Mouse (Mus musculus) CH12.LX (cell line): ENCODE data around the gene Apeh. TPM values are rescaled to one million over a fixed set of nuclear protein-coding genes. Genes with fewer than 3 reads are reported as not detected.

Experiments
- DNase-seq: peaks from one replicate; pipeline ENCODE4 v3.0.0-alpha.2; 2013; ENCODE audit errors: extremely low read depth
- H3K27ac ChIP-seq: 2 replicates; pipeline ENCODE4 v1.5.1; 2012; ENCODE audit warnings: low read depth, mild to moderate bottlenecking, control low read depth, moderate library complexity; ENCODE audit not compliant: insufficient read depth
- H3K27me3 ChIP-seq: replicated peaks from 2 replicates; pipeline ENCODE3; 2012; ENCODE audit warnings: inconsistent platforms
- H3K36me3 ChIP-seq, 2 experiments: replicated peaks in 1 of 2; 2 replicates each; pipeline versions ENCODE3 to v1.6.1; 2012; ENCODE audit warnings: inconsistent platforms in 1 of 2, low read length in 1 of 2, mild to moderate bottlenecking in 1 of 2, mixed read lengths in 1 of 2, moderate library complexity in 1 of 2; ENCODE audit not compliant: control insufficient read depth in 1 of 2, insufficient read depth in 1 of 2
- H3K4me1 ChIP-seq, 2 experiments: 2 replicates each; pipeline ENCODE4 v1.6.1; 2012; ENCODE audit warnings: inconsistent platforms in 1 of 2, moderate library complexity in 1 of 2; ENCODE audit not compliant: insufficient read depth in 2 of 2, control insufficient read depth in 1 of 2
- H3K4me2 ChIP-seq: 2 replicates; pipeline ENCODE4 v1.6.1; 2012; ENCODE audit warnings: low read depth, mild to moderate bottlenecking, control low read depth; ENCODE audit not compliant: poor library complexity, insufficient read depth, severe bottlenecking
- H3K4me3 ChIP-seq, 3 experiments: fragments of 150-350 bp in 1 of 3; sonication (generic) in 1 of 3; replicated peaks in 1 of 3; 2 replicates each; pipeline versions ENCODE3 to v1.5.1; 2011 to 2012; ENCODE audit warnings: low read depth in 2 of 3, low read length in 2 of 3, mild to moderate bottlenecking in 2 of 3, moderate library complexity in 2 of 3, control low read depth in 1 of 3, improper control_type of control experiment in 1 of 3, inconsistent platforms in 1 of 3, mixed read lengths in 1 of 3; ENCODE audit not compliant: poor library complexity in 1 of 3
- H3K79me2 ChIP-seq: replicated peaks from 2 replicates; pipeline ENCODE4 v1.6.1; 2012; ENCODE audit warnings: mild to moderate bottlenecking, moderate library complexity; ENCODE audit not compliant: control insufficient read depth, poor library complexity, insufficient read depth, severe bottlenecking; ENCODE audit errors: extremely low read depth
- H3K9ac ChIP-seq: 2 replicates; pipeline ENCODE4 v1.6.1; 2012; ENCODE audit warnings: low read depth, mild to moderate bottlenecking, control low read depth, moderate library complexity; ENCODE audit not compliant: insufficient read depth
- H3K9me3 ChIP-seq: replicated peaks from 2 replicates; pipeline ENCODE3; 2012; ENCODE audit warnings: low read length, inconsistent platforms, mixed read lengths
- BHLHE40 ChIP-seq: IDR thresholded peaks from 2 replicates; pipeline ENCODE4 v1.6.1; 2011; ENCODE audit warnings: mild to moderate bottlenecking, low read depth, low read length, improper control_type of control experiment
- CHD2 ChIP-seq: IDR thresholded peaks from 2 replicates; pipeline ENCODE4 v1.6.1; 2011; ENCODE audit warnings: low read length, improper control_type of control experiment
- ELF1 ChIP-seq: IDR thresholded peaks from 2 replicates; pipeline ENCODE4 v1.6.1; 2014; ENCODE audit warnings: low read depth, mild to moderate bottlenecking, inconsistent platforms, low read length, improper control_type of control experiment
- EP300 ChIP-seq: IDR thresholded peaks from 2 replicates; pipeline ENCODE4 v1.6.1; 2011; ENCODE audit warnings: low read length, improper control_type of control experiment
- HCFC1 ChIP-seq: IDR thresholded peaks from 2 replicates; pipeline ENCODE4 v1.6.1; 2012; ENCODE audit warnings: low read depth, mild to moderate bottlenecking, inconsistent platforms, low read length, improper control_type of control experiment
- KAT2A ChIP-seq: IDR thresholded peaks from 2 replicates; pipeline ENCODE4 v1.6.1; 2012; ENCODE audit warnings: low read length, improper control_type of control experiment, inconsistent platforms; ENCODE audit not compliant: insufficient replicate concordance
- MAFK ChIP-seq: IDR thresholded peaks from 2 replicates; pipeline ENCODE4 v1.6.1; 2011; ENCODE audit warnings: low read length, improper control_type of control experiment; ENCODE audit not compliant: insufficient replicate concordance
- MAZ ChIP-seq: IDR thresholded peaks from 2 replicates; pipeline ENCODE4 v1.6.1; 2012; ENCODE audit warnings: low read depth, mild to moderate bottlenecking, inconsistent platforms, low read length, improper control_type of control experiment, moderate library complexity
- MYC ChIP-seq: IDR thresholded peaks from 2 replicates; pipeline ENCODE4 v1.6.1; 2011; ENCODE audit warnings: low read depth, mild to moderate bottlenecking, improper control_type of control experiment, low read length
- NELFE ChIP-seq: IDR thresholded peaks from 2 replicates; pipeline ENCODE4 v1.6.1; 2011; ENCODE audit warnings: low read depth, low read length, improper control_type of control experiment
- NRF1 ChIP-seq: IDR thresholded peaks from 2 replicates; pipeline ENCODE4 v1.6.1; 2014; ENCODE audit warnings: low read depth, mild to moderate bottlenecking, inconsistent platforms, low read length, improper control_type of control experiment, moderate library complexity
- PAX5 ChIP-seq: IDR thresholded peaks from 2 replicates; pipeline ENCODE4 v1.6.1; 2012; ENCODE audit warnings: low read length, inconsistent platforms, mixed read lengths
- POLR2A ChIP-seq: IDR thresholded peaks from 2 replicates; pipeline ENCODE4 v1.6.1; 2011; ENCODE audit warnings: low read depth, mild to moderate bottlenecking, improper control_type of control experiment, low read length
- SIN3A ChIP-seq: IDR thresholded peaks from 2 replicates; pipeline ENCODE4 v1.6.1; 2012; ENCODE audit warnings: low read length, improper control_type of control experiment, inconsistent platforms
- SMC3 ChIP-seq: IDR thresholded peaks from 2 replicates; pipeline ENCODE4 v1.6.1; 2011; ENCODE audit warnings: low read depth, low read length, improper control_type of control experiment
- UBTF ChIP-seq: IDR thresholded peaks from 2 replicates; pipeline ENCODE4 v1.6.1; 2012; ENCODE audit warnings: low read depth, mild to moderate bottlenecking, inconsistent platforms, low read length, improper control_type of control experiment, moderate library complexity
- USF2 ChIP-seq: conservative IDR thresholded peaks from 2 replicates; pipeline ENCODE4 v1.6.1; 2011; ENCODE audit warnings: low read depth, low read length, improper control_type of control experiment
- ZC3H11A ChIP-seq: IDR thresholded peaks from 2 replicates; pipeline ENCODE4 v1.6.1; 2012; ENCODE audit warnings: low read depth, mild to moderate bottlenecking, inconsistent platforms, low read length, improper control_type of control experiment
- ZKSCAN1 ChIP-seq: IDR thresholded peaks from 2 replicates; pipeline ENCODE4 v1.6.1; 2012; ENCODE audit warnings: low read depth, inconsistent platforms, low read length, improper control_type of control experiment, borderline replicate concordance
- ZMIZ1 ChIP-seq: IDR thresholded peaks from 2 replicates; pipeline ENCODE4 v1.6.1; 2012; ENCODE audit warnings: low read depth, mild to moderate bottlenecking, inconsistent platforms, low read length, improper control_type of control experiment
- ZNF384 ChIP-seq: IDR thresholded peaks from 2 replicates; pipeline ENCODE4 v1.6.1; 2012; ENCODE audit warnings: low read depth, low read length, improper control_type of control experiment, inconsistent platforms
- dilution Hi-C: fragments of 300-500 bp; cut with MboI; formaldehyde crosslinking; loops from 2 replicates; pipeline ENCODE4 v1.14.3; 2020; ENCODE audit warnings: low sequenced_read_pairs; ENCODE audit not compliant: extremely low pct_unique_long_range_greater_than_20kb, extremely low pct_ligation_motif_present
- in situ Hi-C: fragments of 300-500 bp; cut with MboI; formaldehyde crosslinking; loops from 3 replicates; pipeline ENCODE4 v1.14.3; 2019; ENCODE audit warnings: low sequenced_read_pairs, low pct_ligation_motif_present, low pct_unique_long_range_greater_than_20kb, mixed read lengths
- polyA plus RNA-seq: library from polyadenylated mRNA; unstranded; fragments of >175 nt; gene quantifications from 2 replicates; pipeline ENCODE4 v1.2.1, GENCODE M21; 2012; ENCODE audit warnings: low read depth; ENCODE audit not compliant: insufficient read length
- total RNA-seq, 2 experiments: library from RNA; depleted of rRNA; stranded (reverse); fragments of 300-350 nt in 1 of 2; fragments of >200 nt in 1 of 2; gene quantifications; 2 replicates each; pipeline ENCODE4 v1.2.3; 2012 to 2014

Gene Apeh
- total and polyA plus RNA-seq, 3 experiments: 36.2 to 69.5 (median 53.2) TPM

DNA sequence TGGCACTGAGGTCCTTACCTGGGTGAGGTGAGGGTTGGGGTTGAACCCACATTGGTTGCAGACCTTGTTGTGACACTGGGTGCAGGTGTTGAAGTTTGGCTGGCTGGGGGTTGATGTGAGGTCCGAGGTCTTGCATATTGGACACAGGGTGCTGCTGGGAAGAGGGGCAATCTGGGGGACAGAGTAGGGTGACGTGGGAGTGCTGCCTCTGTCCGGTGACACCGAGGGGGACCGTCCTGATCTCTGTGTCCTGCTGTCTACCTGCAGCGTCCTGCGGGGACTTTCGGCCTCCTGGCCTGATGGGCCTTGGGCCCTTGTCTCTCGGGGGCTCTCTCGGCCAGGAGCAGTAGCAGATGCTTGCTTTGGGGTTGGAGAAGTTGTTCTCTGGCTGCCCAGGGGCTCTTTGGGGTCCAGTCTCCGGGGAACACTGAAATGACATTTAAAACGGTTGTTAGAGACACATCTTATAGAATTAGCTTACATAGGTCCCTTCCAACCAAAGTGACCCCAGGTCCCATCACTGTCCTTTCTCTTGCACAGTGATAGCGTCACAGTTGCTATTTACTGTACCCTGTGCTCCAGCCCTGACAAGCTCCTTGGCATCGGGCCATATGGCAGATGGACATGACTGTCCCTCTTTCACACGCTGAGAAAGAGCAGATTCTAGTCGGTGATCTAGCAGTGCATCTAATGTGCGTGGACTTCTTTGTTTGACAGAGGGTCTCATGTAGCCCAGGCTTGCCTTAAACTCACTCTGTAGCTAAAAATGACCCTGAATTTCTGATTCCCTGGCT is 45.0 kb upstream of the Apeh start:
- H3K9me3 ChIP-seq: peaks cover 6% of the 10 kb centered on the region
- no peaks in the 10 kb centered on the region for H3K79me2 ChIP-seq
- H3K4me3 ChIP-seq: no peak overlapping the region
- no peaks in the 10 kb centered on the region for H3K36me3 ChIP-seq
- dilution Hi-C loops: no loop called here
- no peak overlapping the region for H3K9ac ChIP-seq
- H3K27me3 ChIP-seq: peaks cover 28% of the 10 kb centered on the region
- H3K4me1 ChIP-seq: no peaks in the 10 kb centered on the region
- no peak for TF ChIP-seq BHLHE40
- TF ChIP-seq PAX5: no peak
- no peak for TF ChIP-seq ZC3H11A
- TF ChIP-seq MAZ: no peak
- TF ChIP-seq MAFK: no peak
- TF ChIP-seq EP300: no peak
- no peak for TF ChIP-seq ELF1
- TF ChIP-seq USF2: no peak
- TF ChIP-seq UBTF: no peak
- no peak for TF ChIP-seq MYC
- no peak for TF ChIP-seq ZMIZ1
- no peak for TF ChIP-seq SMC3
- no peak for TF ChIP-seq SIN3A
- TF ChIP-seq KAT2A: no peak
- no peak for TF ChIP-seq NRF1
- no peak for TF ChIP-seq CHD2
- TF ChIP-seq POLR2A: no peak
- TF ChIP-seq ZKSCAN1: no peak
- TF ChIP-seq ZNF384: no peak
- DNase-seq: no peak
- no peak overlapping the region for H3K4me2 ChIP-seq
- in situ Hi-C loops: no loop called here
- no peak overlapping the region for H3K27ac ChIP-seq

DNA sequence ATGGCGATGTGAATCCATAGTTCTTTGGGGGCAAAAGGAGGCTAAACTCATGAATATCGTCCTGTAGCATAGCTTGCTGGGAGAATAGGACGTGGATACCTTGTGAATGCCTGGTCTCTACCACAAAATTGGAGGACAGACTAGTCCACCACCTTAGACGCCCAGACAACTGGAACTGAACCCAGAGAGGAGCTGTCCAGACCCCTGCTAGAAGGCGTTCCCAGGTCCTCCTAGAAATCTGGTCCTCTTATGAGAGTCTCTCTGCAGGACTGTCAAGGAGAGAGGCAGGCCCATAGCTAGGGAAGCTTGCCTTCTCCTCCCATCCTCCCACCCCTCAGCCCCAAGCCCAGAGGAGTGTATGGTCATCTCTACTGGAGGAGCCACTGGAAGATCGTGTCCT is 43.7 kb upstream of the Apeh start:
- no peak for TF ChIP-seq USF2
- TF ChIP-seq HCFC1: no peak
- TF ChIP-seq ELF1: no peak
- no peak for TF ChIP-seq ZMIZ1
- TF ChIP-seq NELFE: no peak
- TF ChIP-seq ZKSCAN1: no peak
- TF ChIP-seq, all 38 proteins: peak for 0
- no peaks in the 10 kb centered on the region for H3K4me1 ChIP-seq
- dilution Hi-C loops (no loop called here), in situ Hi-C loops (no loop called here)
- peaks cover 29% of the 10 kb centered on the region for H3K27me3 ChIP-seq
- H3K9me3 ChIP-seq: peaks cover 3% of the 10 kb centered on the region
- no peak for DNase-seq
- H3K4me2 ChIP-seq: no peak overlapping the region
- H3K36me3 ChIP-seq: no peaks in the 10 kb centered on the region
- no peak overlapping the region for H3K4me3 ChIP-seq
- no peak overlapping the region for H3K27ac ChIP-seq
- no peak overlapping the region for H3K9ac ChIP-seq
- no peaks in the 10 kb centered on the region for H3K79me2 ChIP-seq
